Mouse (Mus musculus) heart, embryonic 16.5 days (tissue): Measurements from ENCODE around the gene Dydc2. TPM values are rescaled to one million over a fixed set of nuclear protein-coding genes. Genes with fewer than 3 reads are reported as not detected.
"Not testable (repeated sequence)": the region's sequence is repeated elsewhere in the genome, so short reads cannot be mapped to it uniquely, and the experiment has no call there.

Experiments used
- ATAC-seq: fragments of 200-750 bp; cut with Nextera tagmentation; replicated peaks from 2 replicates; pipeline ENCODE4 v1.8.0; 2017; ENCODE audit warnings: moderate number of reproducible peaks; ENCODE audit not compliant: insufficient read depth, low FRiP score; ENCODE audit errors: extremely low read depth
- H3K27ac ChIP-seq: fragments of 300-500 bp; sonication (generic); 2 replicates; pipeline ENCODE4 v1.5.1; 2014; ENCODE audit warnings: mild to moderate bottlenecking, low read length, control low read depth, moderate library complexity
- H3K27me3 ChIP-seq: fragments of 300-500 bp; sonication (generic); 2 replicates; pipeline ENCODE4 v1.6.1; 2014; ENCODE audit warnings: low read length, mixed read lengths; ENCODE audit not compliant: control insufficient read depth, insufficient read depth
- H3K36me3 ChIP-seq: fragments of 300-500 bp; sonication (generic); 2 replicates; pipeline ENCODE4 v1.6.1; 2014; ENCODE audit not compliant: control insufficient read depth, insufficient read depth
- H3K4me1 ChIP-seq: fragments of 300-500 bp; sonication (generic); 2 replicates; pipeline ENCODE4 v1.6.1; 2014; ENCODE audit warnings: low read length, mixed read lengths; ENCODE audit not compliant: control insufficient read depth, insufficient read depth
- H3K4me2 ChIP-seq: fragments of 300-500 bp; sonication (generic); 2 replicates; pipeline ENCODE4 v1.6.1; 2014; ENCODE audit warnings: low read depth, mild to moderate bottlenecking, control low read depth, low read length
- H3K4me3 ChIP-seq: fragments of 300-500 bp; sonication (generic); 2 replicates; pipeline ENCODE4 v1.5.1; 2014; ENCODE audit warnings: mild to moderate bottlenecking, control low read depth, low read length
- H3K9ac ChIP-seq: fragments of 300-500 bp; sonication (generic); 2 replicates; pipeline ENCODE4 v1.6.1; 2014; ENCODE audit warnings: low read length, control low read depth
- H3K9me3 ChIP-seq: fragments of 300-500 bp; sonication (generic); replicated peaks from 2 replicates; pipeline ENCODE4 v1.6.1; 2016; ENCODE audit warnings: low read length; ENCODE audit not compliant: control insufficient read depth
- WGBS: fragments of 180-500 bp; shearing (Covaris S2); extraction: QIAGEN DNeasy Blood & Tissue Kit; methylation state at CpG from one replicate; pipeline ENCODE4 v1.1.7; 2014; 5-methylcytosine and 5-hydroxymethylcytosine counted together
- polyA plus RNA-seq: library from polyadenylated mRNA; unstranded; fragments of >200 nt; fragmentation: Nextera tagmentation; extraction: Ambion mirVana; gene quantifications from 2 replicates; pipeline ENCODE4 v1.2.1, GENCODE M21; 2015

The Dydc2 gene
- polyA plus RNA-seq, 1 experiment from 2014 or later: 0.17 TPM

DNA sequence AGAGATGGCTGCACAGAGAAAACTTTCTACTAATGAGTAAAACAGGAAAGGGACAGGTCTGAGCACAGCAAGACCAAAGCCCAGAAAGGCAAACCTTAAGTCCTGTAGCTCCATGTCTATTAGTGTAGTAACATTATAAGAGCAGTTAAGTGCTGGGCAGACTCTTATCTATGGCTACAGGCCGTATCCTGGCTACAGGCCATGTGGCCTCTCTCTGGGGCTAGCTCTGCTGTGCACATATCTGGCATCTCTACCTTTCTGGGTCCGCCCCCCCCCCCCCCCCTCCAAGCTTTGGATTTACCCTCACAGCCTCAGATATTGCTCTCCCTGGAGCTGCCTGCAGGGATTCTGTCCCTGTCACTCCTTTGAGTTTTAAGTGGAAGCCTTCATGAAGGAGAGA lies 3.8 kb downstream of the Dydc2 start:
- 25% methylated on average over 2 of the region's 2 CpGs for WGBS

GRCm38 (mm10) chr14:41053190-41053589 lies 15.8 kb downstream of the Dydc2 start:
- H3K4me3 ChIP-seq, H3K4me2 ChIP-seq, H3K4me1 ChIP-seq, H3K9ac ChIP-seq, H3K36me3 ChIP-seq, H3K9me3 ChIP-seq, ATAC-seq, H3K27me3 ChIP-seq, H3K27ac ChIP-seq: not testable (repeated sequence)
- WGBS: 31% methylated on average over 3 of the region's 4 CpGs

More for the DNA sequence above, 3.8 kb downstream of the Dydc2 start:
- no peaks in the 10 kb centered on the region for H3K36me3 ChIP-seq
- ATAC-seq: peak; percentile 75
- no peak overlapping the region for H3K27ac ChIP-seq
- no peak overlapping the region for H3K4me2 ChIP-seq
- no peaks in the 10 kb centered on the region for H3K9me3 ChIP-seq
- H3K27me3 ChIP-seq: no peaks in the 10 kb centered on the region
- no peak overlapping the region for H3K9ac ChIP-seq
- H3K4me3 ChIP-seq: no peak overlapping the region
- peaks cover 5% of the 10 kb centered on the region; the same call in 1 of the 2 replicates for H3K4me1 ChIP-seq

- Histone ChIP-seq H3K27ac (no peak overlapping the region), H3K36me3 (no peaks in the 10 kb centered on the region), H3K9me3 (no peaks in the 10 kb centered on the region), H3K27me3 (no peaks in the 10 kb centered on the region), H3K9ac (no peak overlapping the region), H3K4me1 (no peaks in the 10 kb centered on the region), H3K4me3 (no peak overlapping the region), H3K4me2 (no peak overlapping the region)
- no peak for ATAC-seq
- WGBS: 67% methylated on average over 5 of the region's 5 CpGs
Observed at GRCm38 (mm10) chr14:41052481-41052880, 16.5 kb downstream of the Dydc2 start.

DNA sequence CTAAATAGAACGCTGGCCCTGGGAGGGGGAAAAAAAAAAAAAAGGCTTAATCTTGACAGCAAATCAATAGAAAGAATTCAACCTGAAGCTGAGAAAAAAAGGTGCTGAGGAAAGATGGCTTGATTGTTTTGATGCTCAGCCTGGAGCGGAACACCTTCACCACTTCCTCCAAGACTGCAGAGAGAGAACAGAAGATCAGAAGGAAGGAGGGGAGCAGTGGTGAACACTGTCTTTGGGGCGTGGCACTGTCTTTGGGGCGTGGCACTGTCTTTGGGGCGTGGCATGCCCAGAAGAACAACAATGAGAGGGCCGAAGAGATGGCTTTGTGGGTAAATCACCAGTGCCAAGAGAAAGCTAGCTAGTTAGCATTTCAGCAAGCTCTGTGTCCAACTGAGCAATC lies 18.5 kb downstream of the Dydc2 start:
- no peak overlapping the region for H3K27ac ChIP-seq
- no peak for ATAC-seq
- peaks cover 5% of the 10 kb centered on the region; the same call in 1 of the 2 replicates for H3K9me3 ChIP-seq
- WGBS: 69% methylated on average over 6 of the region's 6 CpGs
- H3K9ac ChIP-seq: no peak overlapping the region
- H3K4me2 ChIP-seq: no peak overlapping the region
- H3K4me1 ChIP-seq: no peaks in the 10 kb centered on the region
- no peaks in the 10 kb centered on the region for H3K27me3 ChIP-seq
- no peaks in the 10 kb centered on the region for H3K36me3 ChIP-seq
- H3K4me3 ChIP-seq: no peak overlapping the region

DNA sequence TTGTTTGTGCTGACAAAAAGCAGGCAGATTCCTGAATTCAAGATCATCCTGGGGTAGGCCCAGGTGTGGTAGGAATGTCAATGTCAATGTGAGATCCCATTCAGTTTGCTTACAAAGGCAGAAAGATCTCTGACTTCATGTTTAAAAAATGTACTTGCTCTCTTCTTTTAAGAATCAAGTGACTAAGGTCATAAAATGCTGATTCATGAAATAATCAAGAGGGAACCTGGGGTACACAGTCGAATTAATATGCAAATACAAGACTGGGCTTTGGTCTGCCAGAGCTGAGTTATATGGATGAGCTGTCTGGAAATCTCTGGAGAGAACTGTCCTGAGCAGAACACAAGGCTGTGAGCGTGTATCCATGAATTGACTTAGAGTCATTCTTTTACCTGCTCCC lies 21.6 kb downstream of the Dydc2 start:
- WGBS: 80% methylated on average over 2 of the region's 2 CpGs
- no peak for ATAC-seq

GRCm38 (mm10) chr14:41035146-41035798 lies 33.7 kb downstream of the Dydc2 start:
- Histone ChIP-seq H3K4me1 (no peaks in the 10 kb centered on the region; the same call in 1 of the 2 replicates), H3K4me3 (no peak overlapping the region), H3K4me2 (no peak overlapping the region), H3K27me3 (no peaks in the 10 kb centered on the region), H3K36me3 (no peaks in the 10 kb centered on the region), H3K9me3 (no peaks in the 10 kb centered on the region), H3K9ac (no peak overlapping the region), H3K27ac (no peak overlapping the region)
- WGBS: 33% methylated on average over 6 of the region's 6 CpGs
- ATAC-seq: no peak

More for the DNA sequence above, 21.6 kb downstream of the Dydc2 start:
- Histone ChIP-seq H3K9me3 (peaks cover 5% of the 10 kb centered on the region; the same call in 1 of the 2 replicates), H3K27me3 (no peaks in the 10 kb centered on the region), H3K4me1 (no peaks in the 10 kb centered on the region), H3K4me3 (no peak overlapping the region), H3K4me2 (no peak overlapping the region), H3K27ac (no peak overlapping the region), H3K36me3 (no peaks in the 10 kb centered on the region), H3K9ac (no peak overlapping the region)

GRCm38 (mm10) chr14:41033135-41034110 lies 35.6 kb downstream of the Dydc2 start:
- H3K9me3 ChIP-seq: no peaks in the 10 kb centered on the region
- 52% methylated on average over 13 of the region's 13 CpGs for WGBS
- no peak overlapping the region for H3K4me3 ChIP-seq

GRCm38 (mm10) chr14:41030989-41031513 lies 38.0 kb downstream of the Dydc2 start:
- H3K36me3 ChIP-seq: no peaks in the 10 kb centered on the region
- 86% methylated on average over 6 of the region's 6 CpGs for WGBS
- ATAC-seq: no peak
- no peak overlapping the region for H3K9ac ChIP-seq
- H3K4me2 ChIP-seq: no peak overlapping the region
- H3K27ac ChIP-seq: no peak overlapping the region
- H3K9me3 ChIP-seq: no peaks in the 10 kb centered on the region
- no peaks in the 10 kb centered on the region; the same call in 1 of the 2 replicates for H3K4me1 ChIP-seq
- H3K27me3 ChIP-seq: no peaks in the 10 kb centered on the region
- H3K4me3 ChIP-seq: no peak overlapping the region

More at GRCm38 (mm10) chr14:41033135-41034110, 35.6 kb downstream of the Dydc2 start:
- peak overlapping the region; percentile 31; the same call in 1 of the 2 replicates for H3K4me2 ChIP-seq
- H3K27ac ChIP-seq: no peak overlapping the region
- ATAC-seq: no peak
- H3K9ac ChIP-seq: no peak overlapping the region
- no peaks in the 10 kb centered on the region; the same call in 1 of the 2 replicates for H3K4me1 ChIP-seq
- no peaks in the 10 kb centered on the region for H3K27me3 ChIP-seq
- H3K36me3 ChIP-seq: no peaks in the 10 kb centered on the region
